Mouse (Mus musculus) liver, adult 2 months (tissue): ENCODE results near the gene Mettl5. TPM values are rescaled to one million over a fixed set of nuclear protein-coding genes. Genes with fewer than 3 reads are reported as not detected.

ENCODE experiments used
- DNase-seq: peaks from one replicate; pipeline ENCODE4 v3.0.0-alpha.2; 2011; ENCODE audit warnings: low read depth, low spot score; ENCODE audit errors: extremely low read depth
- H3K27ac ChIP-seq: fragments of 200-500 bp; replicated peaks from 2 replicates; pipeline ENCODE4 v1.5.1; 2012; ENCODE audit warnings: low read depth, mild to moderate bottlenecking, control low read depth, inconsistent platforms, low read length; ENCODE audit not compliant: insufficient read depth
- H3K27me3 ChIP-seq: fragments of 200-500 bp; 2 replicates; pipeline ENCODE4 v1.6.1; 2012; ENCODE audit warnings: mild to moderate bottlenecking, moderate library complexity, low read length, inconsistent platforms; ENCODE audit not compliant: control insufficient read depth, insufficient read depth
- H3K36me3 ChIP-seq: fragments of 200-500 bp; 2 replicates; pipeline ENCODE4 v1.6.1; 2012; ENCODE audit warnings: low read length, inconsistent platforms; ENCODE audit not compliant: control insufficient read depth, insufficient read depth
- H3K4me1 ChIP-seq: fragments of 200-500 bp; 2 replicates; pipeline ENCODE4 v1.6.1; 2011; ENCODE audit warnings: low read length; ENCODE audit not compliant: control insufficient read depth, insufficient read depth
- H3K4me3 ChIP-seq: fragments of 200-500 bp; 2 replicates; pipeline ENCODE4 v1.5.1; 2011; ENCODE audit warnings: low read depth, mild to moderate bottlenecking, control low read depth, low read length, moderate library complexity; ENCODE audit not compliant: insufficient read depth
- H3K79me2 ChIP-seq: fragments of 200-500 bp; 2 replicates; pipeline ENCODE4 v1.6.1; 2012; ENCODE audit warnings: inconsistent platforms, mild to moderate bottlenecking, low read length, moderate library complexity; ENCODE audit not compliant: control insufficient read depth, insufficient read depth
- H3K9ac ChIP-seq: fragments of 200-500 bp; 2 replicates; pipeline ENCODE4 v1.6.1; 2012; ENCODE audit warnings: low read depth, mild to moderate bottlenecking, control low read depth, inconsistent platforms, low read length
- CTCF ChIP-seq: fragments of 200-500 bp; IDR thresholded peaks from 2 replicates; pipeline ENCODE4 v1.5.1; 2011; ENCODE audit warnings: low read depth, low read length, control low read depth
- POLR2A ChIP-seq: fragments of 200-500 bp; IDR thresholded peaks from 2 replicates; pipeline ENCODE4 v1.6.1; 2011; ENCODE audit warnings: low read length, control low read depth; ENCODE audit not compliant: insufficient read depth; ENCODE audit errors: extremely low read depth
- WGBS: fragments of 180-500 bp; shearing (Covaris S2); methylation state at CpG from one replicate; pipeline ENCODE4 v1.1.7; 2018; 5-methylcytosine and 5-hydroxymethylcytosine counted together
- polyA plus RNA-seq: library from polyadenylated mRNA; depleted of rRNA; stranded (reverse); fragments of >200 nt; gene quantifications from 2 replicates; pipeline ENCODE4 v1.2.3, GENCODE M21; 2012
- total RNA-seq: library from RNA; depleted of rRNA; stranded (reverse); fragments of >200 nt; gene quantifications from 2 replicates; pipeline ENCODE4 v1.2.3, GENCODE M21; 2014

Mettl5 gene
- total and polyA plus RNA-seq, 2 experiments, result 7.9 to 14.7 TPM

GRCm38 (mm10) chr2:69862117-69862657 is 23.2 kb downstream of the Mettl5 start:
- DNase-seq, result peak; percentile 21
- Histone ChIP-seq H3K27ac (peak overlapping the region; percentile 14; the same call in 1 of the 2 replicates), H3K4me3 (peak overlapping the region; percentile 98), H3K27me3 (no peaks in the 10 kb centered on the region), H3K4me1 (peaks cover 10% of the 10 kb centered on the region; the same call in 1 of the 2 replicates), H3K79me2 (peaks cover 10% of the 10 kb centered on the region; the same call in 1 of the 2 replicates), H3K36me3 (peaks cover 12% of the 10 kb centered on the region), H3K9ac (peak overlapping the region; percentile 94)
- 2% methylated on average over 13 of the region's 13 CpGs for WGBS
- TF ChIP-seq POLR2A (no peak), CTCF (no peak)

- H3K9ac ChIP-seq, result peak within 1 kb of the TSS; percentile 94
- WGBS, result under 1% methylated on average over 66 of the region's 66 CpGs
- TF ChIP-seq POLR2A, result peak; percentile 55; the same call in 1 of the 2 replicates
- TF ChIP-seq CTCF, result no peak
- DNase-seq, result peak; percentile 80
- peak within 1 kb of the TSS; percentile 98 for H3K4me3 ChIP-seq
- H3K27me3 ChIP-seq, result no peaks in the 10 kb centered on the region
- H3K36me3 ChIP-seq, result peaks cover 9% of the 10 kb centered on the region
- peaks cover 10% of the 10 kb centered on the region; the same call in 1 of the 2 replicates for H3K79me2 ChIP-seq
- peak within 1 kb of the TSS; percentile 80 for H3K27ac ChIP-seq
- peaks cover 10% of the 10 kb centered on the region; the same call in 1 of the 2 replicates for H3K4me1 ChIP-seq
Measured at GRCm38 (mm10) chr2:69861485-69862091, 23.8 kb downstream of the Mettl5 start, which contains the start of gene Ssb. Gene Ssb, plus strand, starts transcription at chr2:69861562.

- H3K27ac ChIP-seq, result peak overlapping the region; percentile 51
- H3K27me3 ChIP-seq, result no peaks in the 10 kb centered on the region
- H3K36me3 ChIP-seq, result peaks cover 5% of the 10 kb centered on the region; the same call in 1 of the 2 replicates
- H3K79me2 ChIP-seq, result peaks cover 10% of the 10 kb centered on the region; the same call in 1 of the 2 replicates
- TF ChIP-seq POLR2A, result no peak
- TF ChIP-seq CTCF, result no peak
- DNase-seq, result peak; percentile 67
- peak overlapping the region; percentile 98 for H3K4me3 ChIP-seq
- 5% methylated on average over 13 of the region's 13 CpGs for WGBS
- peaks cover 10% of the 10 kb centered on the region; the same call in 1 of the 2 replicates for H3K4me1 ChIP-seq
- peak overlapping the region; percentile 19 for H3K9ac ChIP-seq
Measured at GRCm38 (mm10) chr2:69860972-69861452, 24.4 kb downstream of the Mettl5 start.

DNA sequence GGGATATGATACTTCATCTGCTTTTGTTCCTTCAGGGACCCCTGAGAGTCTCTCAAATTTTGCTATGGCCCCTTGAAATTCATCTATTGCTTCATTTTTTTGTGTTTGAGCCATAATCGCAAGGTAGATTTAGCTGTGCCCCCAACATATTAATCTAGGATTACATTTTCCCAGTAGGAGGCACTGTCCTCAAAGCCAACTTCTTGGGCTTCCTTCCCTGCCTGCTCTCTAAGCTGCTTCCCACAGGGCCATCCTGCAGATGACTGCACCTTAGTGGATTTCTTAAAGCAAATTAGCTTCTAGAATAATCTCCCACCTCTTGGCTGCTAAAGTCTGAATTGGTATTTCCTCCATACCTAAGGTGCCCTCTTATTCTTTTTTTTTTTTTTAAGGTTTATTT is 27.5 kb downstream of the Mettl5 start:
- DNase-seq, result peak; percentile 9
- TF ChIP-seq POLR2A (no peak), CTCF (no peak; the same call in 1 of the 2 replicates)
- Histone ChIP-seq H3K27ac (no peak overlapping the region), H3K79me2 (peaks cover 10% of the 10 kb centered on the region; the same call in 1 of the 2 replicates), H3K9ac (no peak overlapping the region), H3K36me3 (no peaks in the 10 kb centered on the region), H3K4me3 (no peak overlapping the region), H3K4me1 (peaks cover 10% of the 10 kb centered on the region; the same call in 1 of the 2 replicates), H3K27me3 (no peaks in the 10 kb centered on the region)
- 82% methylated on average over 1 of the region's 1 CpGs for WGBS

DNA sequence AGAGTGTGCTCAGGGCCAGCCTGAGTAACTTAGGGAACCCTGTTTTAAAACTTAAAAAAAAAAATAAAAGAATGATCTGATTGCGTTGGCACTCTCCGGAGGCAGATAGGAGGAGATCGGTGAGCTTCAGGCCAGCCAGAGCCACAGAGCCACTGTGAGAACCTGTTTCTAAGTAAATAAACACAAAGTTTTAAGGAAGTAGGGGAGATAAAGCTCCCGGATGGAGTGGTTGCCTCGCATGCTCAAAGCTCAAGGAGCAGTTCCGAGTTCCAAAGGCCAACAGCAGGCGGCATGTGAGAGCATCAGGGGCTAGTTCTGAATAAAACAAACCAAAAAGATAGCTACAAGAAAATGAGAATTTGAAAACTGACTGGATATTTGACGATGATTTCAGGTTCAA is 29.0 kb downstream of the Mettl5 start:
- no peak for TF ChIP-seq POLR2A
- peak; percentile 53 for TF ChIP-seq CTCF
- no peaks in the 10 kb centered on the region for H3K27me3 ChIP-seq
- no peak overlapping the region for H3K27ac ChIP-seq
- no peak overlapping the region for H3K9ac ChIP-seq
- H3K79me2 ChIP-seq, result 0 out of 2 replicates have a peak, but pooled peaks cover under 1% of the 10 kb centered on the region
- 24% methylated on average over 8 of the region's 8 CpGs for WGBS
- H3K4me3 ChIP-seq, result no peak overlapping the region
- DNase-seq, result peak; percentile 21
- peaks cover 3% of the 10 kb centered on the region; the same call in 1 of the 2 replicates for H3K4me1 ChIP-seq
- H3K36me3 ChIP-seq, result no peaks in the 10 kb centered on the region

DNA sequence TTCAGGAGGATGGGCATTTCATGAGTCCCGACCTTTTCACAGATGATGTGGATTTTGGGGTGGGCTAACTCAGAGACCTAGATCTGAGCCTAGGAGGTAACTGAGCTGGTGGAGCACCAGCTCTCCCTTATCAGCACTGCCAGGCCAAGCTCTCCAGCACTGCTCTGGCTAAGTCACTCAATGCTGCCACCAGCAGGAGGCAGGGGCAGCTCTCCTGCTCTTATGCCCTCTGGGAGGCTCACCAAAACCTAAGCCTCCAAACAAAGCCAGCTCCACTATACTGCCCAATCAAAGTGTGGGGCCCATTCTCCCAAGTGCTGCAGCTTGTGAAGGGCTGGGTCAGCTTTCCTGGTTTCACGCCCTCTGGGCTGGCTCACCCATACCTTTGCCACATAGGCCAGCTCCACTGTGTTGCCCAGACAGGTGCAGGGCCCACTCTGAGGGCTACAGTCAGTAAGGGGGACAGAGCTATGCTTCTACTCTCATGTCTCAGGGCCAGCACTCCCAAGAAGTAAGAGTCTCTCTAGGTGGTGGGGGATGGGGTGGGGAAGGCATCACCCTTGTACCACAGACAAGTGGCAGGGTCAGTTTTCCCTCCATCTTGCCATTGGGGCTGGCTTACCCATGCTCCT is 33.9 kb downstream of the Mettl5 start:
- WGBS, result 88% methylated on average over 2 of the region's 2 CpGs
- no peak overlapping the region for H3K27ac ChIP-seq
- no peak for DNase-seq
- no peaks in the 10 kb centered on the region for H3K79me2 ChIP-seq
- H3K27me3 ChIP-seq, result no peaks in the 10 kb centered on the region
- no peak for TF ChIP-seq CTCF
- TF ChIP-seq POLR2A, result no peak
- no peak overlapping the region for H3K9ac ChIP-seq
- no peaks in the 10 kb centered on the region for H3K36me3 ChIP-seq
- H3K4me1 ChIP-seq, result no peaks in the 10 kb centered on the region
- no peak overlapping the region for H3K4me3 ChIP-seq
